Mouse (Mus musculus) heart, adult 2 months (tissue): ENCODE results near the gene Olfr342.

Experiments used
- CTCF ChIP-seq: fragments of 200-600 bp; IDR thresholded peaks from 2 replicates; pipeline ENCODE4 v1.8.1; 2022; ENCODE audit warnings: antibody characterized with exemption, mild to moderate bottlenecking, moderate library complexity
- EP300 ChIP-seq: fragments of 200-500 bp; IDR thresholded peaks from 2 replicates; pipeline ENCODE4 v1.6.1; 2011; ENCODE audit warnings: low read depth, low read length, control low read depth; ENCODE audit not compliant: insufficient read depth
- POLR2A ChIP-seq: fragments of 200-500 bp; IDR thresholded peaks from 2 replicates; pipeline ENCODE4 v1.6.1; 2011; ENCODE audit warnings: mild to moderate bottlenecking, low read depth, low read length, control low read depth; ENCODE audit not compliant: insufficient read depth

GRCm38 (mm10) chr2:36566362-36566761 lies 41.6 kb downstream of the Olfr342 start, which contains the start of gene Olfr344:
- no peak for TF ChIP-seq POLR2A
- no peak for TF ChIP-seq CTCF
- TF ChIP-seq EP300 = no peak
